Mouse (Mus musculus): Measurements from ENCODE around the gene Olfr591.
"Not testable (repeated sequence)": the region's sequence is repeated elsewhere in the genome, so short reads cannot be mapped to it uniquely, and the experiment has no call there.

Gene Olfr591

GRCm38 (mm10) chr7:103178240-103178639, at the start of gene Olfr591:
Gene Olfr591 (minus strand): TSS chr7:103178340.
- no peak within 1 kb of the TSS for H3K4me3 ChIP-seq (replicated peaks; ENCODE audit: low read length)
- TF ChIP-seq POU5F1 (IDR thresholded peaks at IDR 0.05; ENCODE audit: borderline replicate concordance, low read length) (no peak), CTCF (conservative IDR thresholded peaks at IDR 0.05; ENCODE audit: low read length) (no peak)
- no peaks in the 10 kb centered on the region for H3K27me3 ChIP-seq (ENCODE audit: insufficient read depth, low read length)
- no peaks in the 10 kb centered on the region for H3K4me1 ChIP-seq (replicated peaks; ENCODE audit: low read depth, low read length)
- H3K36me3 ChIP-seq (ENCODE audit: insufficient read depth, low read length) = no peaks in the 10 kb centered on the region
- H3K9me3 ChIP-seq (ENCODE audit: low read length) = peaks cover 22% of the 10 kb centered on the region

DNA sequence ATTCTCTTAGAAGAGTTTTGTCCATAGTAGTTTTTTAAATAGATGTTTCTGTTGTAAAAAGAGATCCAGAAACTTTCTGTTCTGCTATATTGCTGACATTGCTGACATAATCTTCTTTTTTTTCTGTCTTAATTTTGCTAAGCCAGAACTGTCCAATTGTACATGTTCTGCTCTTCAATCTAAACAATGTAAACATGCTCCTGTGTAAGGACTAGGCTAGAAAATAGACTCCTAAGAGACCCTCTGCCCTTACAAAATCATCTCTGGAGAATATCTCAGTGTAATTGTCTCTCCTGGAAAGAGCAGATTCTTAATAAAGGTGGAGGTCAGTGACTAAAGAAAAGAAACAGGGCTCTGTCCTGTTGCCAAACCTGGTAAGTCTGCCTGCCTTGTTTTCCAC, 38.6 kb upstream of the Olfr591 start, which contains the start of gene Olfr594:
Gene Olfr594, plus strand, starts transcription at position 301 of the 400 bp plus-strand sequence.
- H3K4me1 ChIP-seq (replicated peaks; ENCODE audit: low read depth, low read length) = no peaks in the 10 kb centered on the region
- H3K36me3 ChIP-seq (ENCODE audit: insufficient read depth, low read length) = no peaks in the 10 kb centered on the region
- no peak within 1 kb of the TSS for H3K4me3 ChIP-seq (replicated peaks; ENCODE audit: low read length)
- H3K27me3 ChIP-seq (ENCODE audit: insufficient read depth, low read length) = no peaks in the 10 kb centered on the region
- TF ChIP-seq POU5F1 (IDR thresholded peaks at IDR 0.05; ENCODE audit: borderline replicate concordance, low read length) (no peak), CTCF (conservative IDR thresholded peaks at IDR 0.05; ENCODE audit: low read length) (no peak), NANOG (IDR thresholded peaks at IDR 0.05; ENCODE audit: borderline replicate concordance, low read length) (no peak)
- H3K9me3 ChIP-seq (ENCODE audit: low read length) = no peaks in the 10 kb centered on the region

DNA sequence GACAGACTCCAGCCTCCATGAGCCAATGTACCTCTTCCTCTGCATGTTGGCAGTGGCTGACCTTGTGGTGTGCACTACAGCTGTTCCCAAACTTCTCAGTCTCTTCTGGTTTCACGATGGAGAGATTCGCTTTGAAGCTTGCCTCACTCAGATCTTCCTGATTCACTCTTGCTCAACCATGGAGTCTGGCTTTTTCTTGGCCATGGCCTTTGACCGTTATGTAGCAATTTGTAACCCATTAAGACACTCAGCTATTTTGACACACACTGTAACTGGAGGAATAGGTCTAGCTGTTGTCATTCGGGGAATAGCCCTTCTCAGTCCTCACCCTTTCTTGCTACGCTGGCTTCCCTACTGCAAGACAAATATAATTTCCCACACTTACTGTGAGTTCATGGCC, 33.9 kb upstream of the Olfr591 start:
- H3K9me3 ChIP-seq (ENCODE audit: low read length); H3K36me3 ChIP-seq (ENCODE audit: insufficient read depth, low read length); H3K27me3 ChIP-seq (ENCODE audit: insufficient read depth, low read length); H3K4me3 ChIP-seq (replicated peaks; ENCODE audit: low read length); H3K4me1 ChIP-seq (replicated peaks; ENCODE audit: low read depth, low read length): not testable (repeated sequence)

DNA sequence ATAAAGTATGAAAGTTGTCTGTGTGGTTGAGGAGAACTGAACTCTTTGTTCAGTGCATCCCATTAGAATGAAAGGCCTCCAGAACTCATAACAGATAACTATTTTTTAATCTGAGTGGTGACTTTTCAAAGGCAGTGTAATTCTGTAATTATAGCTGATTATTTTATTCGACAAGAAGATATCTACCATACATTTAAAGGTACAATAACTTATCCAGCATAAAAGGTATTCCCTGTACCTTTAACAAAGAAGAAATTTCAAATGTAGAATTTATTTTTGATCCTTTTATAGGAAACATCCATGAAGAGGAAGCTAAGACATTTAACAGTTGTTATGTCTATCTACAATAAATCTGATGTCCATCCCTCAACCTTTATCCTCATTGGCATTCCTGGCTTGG, 33.4 kb upstream of the Olfr591 start, which contains the start of gene Olfr593:
Gene Olfr593, plus strand, starts transcription at position 301 of the 400 bp plus-strand sequence.
- no peaks in the 10 kb centered on the region for H3K27me3 ChIP-seq (ENCODE audit: insufficient read depth, low read length)

DNA sequence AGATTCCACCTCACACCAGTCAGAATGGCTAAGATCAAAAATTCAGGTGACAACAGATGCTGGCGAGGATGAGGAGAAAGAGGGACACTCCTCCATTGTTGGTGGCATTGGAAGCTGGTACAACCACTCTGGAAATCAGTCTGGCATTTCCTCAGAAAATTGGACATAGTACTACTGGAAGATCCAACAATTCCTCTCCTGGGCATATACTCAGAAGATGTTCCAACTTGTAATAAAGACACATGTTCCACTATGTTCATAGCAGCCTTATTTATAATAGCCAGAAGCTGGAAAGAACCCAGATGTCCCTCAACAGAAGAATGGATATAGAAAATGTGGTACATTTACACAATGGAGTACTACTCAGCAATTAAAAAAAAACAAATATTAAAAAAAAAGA, 6.4 kb upstream of the Olfr591 start, which contains the start of gene Olfr592:
Gene Olfr592, plus strand, starts transcription at position 301 of the 400 bp plus-strand sequence.
- H3K36me3 ChIP-seq (ENCODE audit: insufficient read depth, low read length); H3K4me3 ChIP-seq (replicated peaks; ENCODE audit: low read length); H3K4me1 ChIP-seq (replicated peaks; ENCODE audit: low read depth, low read length); H3K27me3 ChIP-seq (ENCODE audit: insufficient read depth, low read length): not testable (repeated sequence)
- peaks cover 25% of the 10 kb centered on the region for H3K9me3 ChIP-seq (ENCODE audit: low read length)

More for the DNA sequence above, 33.4 kb upstream of the Olfr591 start, which contains the start of gene Olfr593:
- H3K9me3 ChIP-seq (ENCODE audit: low read length) = no peaks in the 10 kb centered on the region
- H3K36me3 ChIP-seq (ENCODE audit: insufficient read depth, low read length) = no peaks in the 10 kb centered on the region
- no peaks in the 10 kb centered on the region for H3K4me1 ChIP-seq (replicated peaks; ENCODE audit: low read depth, low read length)
- TF ChIP-seq CTCF (conservative IDR thresholded peaks at IDR 0.05; ENCODE audit: low read length) = no peak
- no peak for TF ChIP-seq POU5F1 (IDR thresholded peaks at IDR 0.05; ENCODE audit: borderline replicate concordance, low read length)
- TF ChIP-seq NANOG (IDR thresholded peaks at IDR 0.05; ENCODE audit: borderline replicate concordance, low read length) = no peak
- no peak within 1 kb of the TSS for H3K4me3 ChIP-seq (replicated peaks; ENCODE audit: low read length)

- no peaks in the 10 kb centered on the region for H3K4me1 ChIP-seq (replicated peaks; ENCODE audit: low read depth, low read length)
- no peak overlapping the region for H3K4me3 ChIP-seq (replicated peaks; ENCODE audit: low read length)
- no peak for TF ChIP-seq NANOG (IDR thresholded peaks at IDR 0.05; ENCODE audit: borderline replicate concordance, low read length)
- no peak for TF ChIP-seq POU5F1 (IDR thresholded peaks at IDR 0.05; ENCODE audit: borderline replicate concordance, low read length)
- no peak for TF ChIP-seq CTCF (conservative IDR thresholded peaks at IDR 0.05; ENCODE audit: low read length)
- H3K9me3 ChIP-seq (ENCODE audit: low read length) = no peaks in the 10 kb centered on the region
- H3K27me3 ChIP-seq (ENCODE audit: insufficient read depth, low read length) = no peaks in the 10 kb centered on the region
- no peaks in the 10 kb centered on the region for H3K36me3 ChIP-seq (ENCODE audit: insufficient read depth, low read length)
These were observed 8.4 kb downstream of the Olfr591 start for GRCm38 (mm10) chr7:103169697-103170096.

- TF ChIP-seq CTCF (conservative IDR thresholded peaks at IDR 0.05; ENCODE audit: low read length) = no peak
- no peak for TF ChIP-seq NANOG (IDR thresholded peaks at IDR 0.05; ENCODE audit: borderline replicate concordance, low read length)
- no peak for TF ChIP-seq POU5F1 (IDR thresholded peaks at IDR 0.05; ENCODE audit: borderline replicate concordance, low read length)
- H3K9me3 ChIP-seq (ENCODE audit: low read length) = no peaks in the 10 kb centered on the region
- H3K4me3 ChIP-seq (replicated peaks; ENCODE audit: low read length) = no peak within 1 kb of the TSS
- no peaks in the 10 kb centered on the region for H3K4me1 ChIP-seq (replicated peaks; ENCODE audit: low read depth, low read length)
- H3K27me3 ChIP-seq (ENCODE audit: insufficient read depth, low read length) = no peaks in the 10 kb centered on the region
- no peaks in the 10 kb centered on the region for H3K36me3 ChIP-seq (ENCODE audit: insufficient read depth, low read length)
These were observed 21.9 kb downstream of the Olfr591 start, which contains the start of gene Olfr589 for GRCm38 (mm10) chr7:103156256-103156655. Gene Olfr589 (minus strand): TSS chr7:103156356.

DNA sequence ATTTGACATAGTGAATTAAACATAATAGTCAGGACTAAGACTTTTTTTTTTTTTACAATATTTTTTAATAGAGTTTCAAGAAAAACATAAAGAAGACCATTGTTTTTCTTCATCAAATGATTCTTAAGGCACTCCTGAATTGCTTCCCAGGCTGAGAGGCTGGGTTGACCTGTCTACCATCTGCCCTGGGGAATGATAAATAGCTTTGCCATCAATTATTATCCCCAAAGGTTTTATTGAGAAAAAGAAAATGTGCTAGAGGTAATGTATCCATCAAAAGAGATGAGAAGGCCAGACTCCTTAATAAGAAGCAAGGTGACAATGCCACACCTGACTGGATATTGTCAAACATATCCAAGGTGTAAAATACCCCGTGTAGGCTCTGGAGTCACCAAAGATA, 37.6 kb downstream of the Olfr591 start, which contains the start of gene Olfr588-ps1:
Gene Olfr588-ps1, plus strand, starts transcription at position 301 of the 400 bp plus-strand sequence.
- H3K4me3 ChIP-seq (replicated peaks; ENCODE audit: low read length) = no peak within 1 kb of the TSS
- no peak for TF ChIP-seq CTCF (conservative IDR thresholded peaks at IDR 0.05; ENCODE audit: low read length)
- no peak for TF ChIP-seq NANOG (IDR thresholded peaks at IDR 0.05; ENCODE audit: borderline replicate concordance, low read length)
- no peak for TF ChIP-seq POU5F1 (IDR thresholded peaks at IDR 0.05; ENCODE audit: borderline replicate concordance, low read length)
- no peaks in the 10 kb centered on the region for H3K4me1 ChIP-seq (replicated peaks; ENCODE audit: low read depth, low read length)
- no peaks in the 10 kb centered on the region for H3K27me3 ChIP-seq (ENCODE audit: insufficient read depth, low read length)
- no peaks in the 10 kb centered on the region for H3K9me3 ChIP-seq (ENCODE audit: low read length)
- no peaks in the 10 kb centered on the region for H3K36me3 ChIP-seq (ENCODE audit: insufficient read depth, low read length)

GRCm38 (mm10) chr7:103125538-103125937, 52.6 kb downstream of the Olfr591 start, which contains the start of gene Olfr586:
Gene Olfr586 (minus strand): TSS chr7:103125638.
- Histone ChIP-seq H3K36me3 (ENCODE audit: insufficient read depth, low read length) (no peaks in the 10 kb centered on the region), H3K4me1 (replicated peaks; ENCODE audit: low read depth, low read length) (no peaks in the 10 kb centered on the region), H3K27me3 (ENCODE audit: insufficient read depth, low read length) (no peaks in the 10 kb centered on the region), H3K4me3 (replicated peaks; ENCODE audit: low read length) (no peak within 1 kb of the TSS), H3K9me3 (ENCODE audit: low read length) (no peaks in the 10 kb centered on the region)
- TF ChIP-seq POU5F1 (IDR thresholded peaks at IDR 0.05; ENCODE audit: borderline replicate concordance, low read length) (no peak), CTCF (conservative IDR thresholded peaks at IDR 0.05; ENCODE audit: low read length) (no peak), NANOG (IDR thresholded peaks at IDR 0.05; ENCODE audit: borderline replicate concordance, low read length) (no peak)
